Mouse (Mus musculus): ENCODE results near the gene Fam131b.

DNA sequence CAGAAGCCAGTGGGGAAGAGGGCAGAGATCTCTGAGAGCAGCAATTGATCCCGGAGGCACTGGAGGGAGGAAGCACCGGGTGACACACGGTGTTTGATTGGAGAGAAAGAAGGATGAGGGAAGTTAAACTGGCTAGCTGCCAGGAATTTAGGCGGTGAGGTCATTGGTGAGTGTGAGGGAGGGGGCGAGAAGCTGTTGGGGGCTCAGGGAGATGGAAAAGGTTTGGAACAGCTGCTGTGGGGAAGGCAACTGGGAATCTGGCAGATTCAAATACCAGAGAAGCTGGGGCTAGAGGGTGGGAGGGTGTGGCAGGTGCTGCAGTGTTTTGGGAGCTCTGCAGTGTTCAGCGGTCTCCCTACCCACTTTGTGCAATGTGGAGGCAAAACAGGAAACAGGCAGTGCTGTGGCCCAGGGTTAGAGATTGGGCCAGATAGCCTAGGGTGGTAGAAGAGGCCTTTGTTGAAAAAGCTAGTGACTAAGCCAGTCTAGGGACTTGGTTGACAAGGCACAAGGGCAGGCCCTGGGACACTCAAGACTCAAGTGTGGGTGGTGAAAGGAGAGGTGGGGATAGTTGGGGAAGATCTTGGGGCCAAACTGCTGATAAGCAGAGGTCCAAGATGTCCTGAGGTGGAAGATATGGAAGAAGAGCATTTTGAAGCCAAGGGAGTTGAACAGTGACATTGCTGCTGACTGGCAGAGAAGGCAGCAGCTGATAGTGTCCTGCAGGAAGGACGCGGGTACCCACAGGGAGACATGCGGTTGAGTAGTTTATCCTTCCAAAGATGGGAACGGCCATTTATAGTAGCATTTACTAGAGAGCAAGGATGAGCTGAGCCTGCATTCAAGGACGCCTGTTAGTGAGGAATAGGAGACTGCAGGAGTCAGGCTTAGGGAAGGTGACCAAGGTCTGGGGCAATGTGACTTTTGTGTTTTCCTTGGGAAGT, 29.9 kb upstream of the Fam131b start:
- no peak for TF ChIP-seq POLR2A (IDR thresholded peaks at IDR 0.05; ENCODE audit: borderline replicate concordance, extremely low read depth, insufficient read depth, insufficient read length, poor library complexity, severe bottlenecking)
- TF ChIP-seq CTCF (IDR thresholded peaks at IDR 0.05; ENCODE audit: borderline replicate concordance, extremely low read depth, insufficient read depth, insufficient read length) = no peak

Data from brain, embryonic 14.5 days (tissue).